Mouse (Mus musculus) stomach, postnatal 0 days (tissue): ENCODE measurements around the gene Olfr98. TPM values are rescaled to one million over a fixed set of nuclear protein-coding genes. Genes with fewer than 3 reads are reported as not detected.

ENCODE experiments used
- ATAC-seq: fragments of 200-750 bp; cut with Nextera tagmentation; 2 replicates; pipeline ENCODE4 v1.8.0; 2017; ENCODE audit not compliant: low FRiP score, low TSS enrichment
- DNase-seq: peaks from one replicate; pipeline ENCODE4 v3.0.0-alpha.2; 2016; ENCODE audit warnings: low spot score
- H3K27ac ChIP-seq: fragments of 300-500 bp; sonication (generic); replicated peaks from 2 replicates; pipeline ENCODE4 v1.5.1; 2014; ENCODE audit warnings: mild to moderate bottlenecking, control low read depth
- H3K27me3 ChIP-seq: fragments of 300-500 bp; sonication (generic); 2 replicates; pipeline ENCODE4 v1.6.1; 2014; ENCODE audit warnings: low read length; ENCODE audit not compliant: control insufficient read depth, insufficient read depth
- H3K36me3 ChIP-seq: fragments of 300-500 bp; sonication (generic); 2 replicates; pipeline ENCODE4 v1.6.1; 2014; ENCODE audit warnings: low read length, mixed read lengths; ENCODE audit not compliant: control insufficient read depth, insufficient read depth
- H3K4me1 ChIP-seq: fragments of 300-500 bp; sonication (generic); replicated peaks from 2 replicates; pipeline ENCODE4 v1.6.1; 2014; ENCODE audit warnings: antibody characterized with exemption; ENCODE audit not compliant: control insufficient read depth, insufficient read depth
- H3K4me2 ChIP-seq: fragments of 300-500 bp; sonication (generic); replicated peaks from 2 replicates; pipeline ENCODE4 v1.6.1; 2014; ENCODE audit warnings: low read depth, mild to moderate bottlenecking, control low read depth, moderate library complexity
- H3K4me3 ChIP-seq: fragments of 300-500 bp; sonication (generic); 2 replicates; pipeline ENCODE4 v1.5.1; 2014; ENCODE audit warnings: low read depth, low read length, control low read depth
- H3K9ac ChIP-seq: fragments of 300-500 bp; sonication (generic); 2 replicates; pipeline ENCODE4 v1.6.1; 2014; ENCODE audit warnings: mild to moderate bottlenecking, low read length, control low read depth, mixed read lengths
- H3K9me3 ChIP-seq: fragments of 300-500 bp; sonication (generic); 2 replicates; pipeline ENCODE4 v1.6.1; 2016; ENCODE audit warnings: low read length; ENCODE audit not compliant: control insufficient read depth
- CTCF ChIP-seq: IDR thresholded peaks from 2 replicates; pipeline ENCODE4 v1.5.1; 2016; ENCODE audit warnings: antibody characterized with exemption, low read depth, mild to moderate bottlenecking, moderate library complexity
- EP300 ChIP-seq: optimal IDR thresholded peaks from 2 replicates; pipeline ENCODE3; 2016; ENCODE audit warnings: antibody characterized with exemption
- WGBS: fragments of 180-500 bp; shearing (Covaris S2); extraction: QIAGEN DNeasy Blood & Tissue Kit; methylation state at CpG from one replicate; pipeline ENCODE4 v1.1.7; 2014; 5-methylcytosine and 5-hydroxymethylcytosine counted together
- polyA plus RNA-seq: library from polyadenylated mRNA; unstranded; fragments of >200 nt; fragmentation: Nextera tagmentation; extraction: Ambion mirVana; gene quantifications from 2 replicates; pipeline ENCODE4 v1.2.1, GENCODE M21; 2015

The Olfr98 gene
- polyA plus RNA-seq = not detected in 2 replicates

DNA sequence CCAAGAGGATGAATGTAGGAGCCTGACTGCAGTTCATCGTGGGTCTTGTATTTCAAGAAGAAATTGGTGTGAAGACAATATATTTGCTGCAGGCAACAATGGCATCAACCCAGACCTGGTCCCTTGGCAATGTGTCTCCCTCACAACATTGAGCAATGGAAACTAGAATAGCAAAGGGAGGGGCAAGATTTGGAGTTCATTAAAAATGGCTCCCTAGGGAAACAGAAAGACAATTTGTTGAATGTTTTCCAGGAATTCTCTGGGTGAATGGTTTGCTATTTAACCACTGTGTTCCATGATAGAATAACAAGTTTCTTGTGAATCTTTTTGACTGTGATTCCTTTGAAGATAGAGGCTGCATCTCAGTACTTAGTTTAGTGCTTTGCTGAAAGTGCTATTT lies at the start of gene Olfr98:
Gene Olfr98, minus strand, starts transcription at position 124 of the 400 bp plus-strand sequence.
- 77% methylated on average over 1 of the region's 1 CpGs for WGBS
- Histone ChIP-seq H3K9ac (no peak within 1 kb of the TSS), H3K9me3 (no peaks in the 10 kb centered on the region), H3K27ac (no peak within 1 kb of the TSS), H3K4me2 (no peak within 1 kb of the TSS), H3K4me1 (no peaks in the 10 kb centered on the region), H3K36me3 (no peaks in the 10 kb centered on the region), H3K27me3 (no peaks in the 10 kb centered on the region), H3K4me3 (no peak within 1 kb of the TSS)
- DNase-seq (no peak), ATAC-seq (no peak)
- TF ChIP-seq EP300 = no peak
- TF ChIP-seq CTCF = no peak

DNA sequence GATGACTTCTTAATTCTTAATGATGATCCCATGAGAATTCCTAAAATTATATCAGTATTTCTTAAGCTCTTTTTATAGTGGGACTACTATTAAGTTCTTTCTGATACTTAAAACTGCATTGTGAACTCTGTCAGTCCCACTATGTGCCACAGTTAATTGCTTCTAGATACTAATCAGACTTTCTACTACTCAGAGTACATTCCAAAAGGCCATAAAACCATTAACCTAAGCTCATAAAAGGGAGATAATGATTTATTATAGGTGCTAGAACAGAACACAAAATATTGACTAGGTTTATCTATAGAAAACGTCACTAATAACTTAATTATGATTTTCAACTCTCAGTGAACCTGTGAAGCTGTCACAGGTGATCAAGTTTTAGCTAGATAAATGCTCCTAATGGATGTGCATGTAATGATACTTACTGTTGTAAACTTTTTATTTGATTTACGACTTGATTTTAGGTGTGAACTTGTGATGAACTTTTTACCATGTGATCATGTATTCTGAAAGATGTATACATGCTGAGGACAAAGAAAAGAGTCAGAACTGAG lies 46.7 kb upstream of the Olfr98 start:
- no peaks in the 10 kb centered on the region for H3K36me3 ChIP-seq
- no peaks in the 10 kb centered on the region for H3K27me3 ChIP-seq
- ATAC-seq (no peak), DNase-seq (no peak)
- 34% methylated on average over 2 of the region's 2 CpGs for WGBS
- H3K9ac ChIP-seq = no peak overlapping the region
- H3K4me1 ChIP-seq = no peaks in the 10 kb centered on the region
- H3K27ac ChIP-seq = no peak overlapping the region
- TF ChIP-seq CTCF = no peak
- TF ChIP-seq EP300 = no peak
- H3K4me2 ChIP-seq = no peak overlapping the region
- no peak overlapping the region for H3K4me3 ChIP-seq
- no peaks in the 10 kb centered on the region for H3K9me3 ChIP-seq

DNA sequence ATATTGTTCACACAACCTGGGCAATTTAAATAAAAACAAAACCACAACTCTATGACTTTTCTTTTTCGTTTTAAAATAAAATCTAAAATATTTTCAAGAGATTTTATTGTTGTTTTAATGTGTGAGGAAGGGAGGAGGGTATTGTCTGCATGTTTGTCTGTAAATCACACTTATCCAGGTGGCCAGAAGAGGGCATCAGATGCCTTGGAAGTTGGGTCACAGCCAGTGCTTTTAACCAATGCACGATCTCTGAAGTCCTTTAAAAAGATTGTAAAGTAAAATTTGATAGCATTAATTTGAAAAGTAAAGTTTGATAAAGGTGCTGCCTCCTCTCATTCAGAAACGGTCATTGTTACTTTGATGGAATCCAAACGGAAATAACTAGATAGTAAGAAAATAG lies 44.9 kb upstream of the Olfr98 start:
- TF ChIP-seq CTCF (no peak), EP300 (no peak)
- no peak overlapping the region for H3K4me3 ChIP-seq
- no peaks in the 10 kb centered on the region for H3K27me3 ChIP-seq
- 29% methylated on average over 4 of the region's 4 CpGs for WGBS
- no peaks in the 10 kb centered on the region for H3K4me1 ChIP-seq
- no peaks in the 10 kb centered on the region for H3K36me3 ChIP-seq
- no peak for ATAC-seq
- H3K9me3 ChIP-seq = no peaks in the 10 kb centered on the region
- no peak overlapping the region for H3K9ac ChIP-seq
- DNase-seq = no peak
- no peak overlapping the region for H3K27ac ChIP-seq
- no peak overlapping the region for H3K4me2 ChIP-seq

DNA sequence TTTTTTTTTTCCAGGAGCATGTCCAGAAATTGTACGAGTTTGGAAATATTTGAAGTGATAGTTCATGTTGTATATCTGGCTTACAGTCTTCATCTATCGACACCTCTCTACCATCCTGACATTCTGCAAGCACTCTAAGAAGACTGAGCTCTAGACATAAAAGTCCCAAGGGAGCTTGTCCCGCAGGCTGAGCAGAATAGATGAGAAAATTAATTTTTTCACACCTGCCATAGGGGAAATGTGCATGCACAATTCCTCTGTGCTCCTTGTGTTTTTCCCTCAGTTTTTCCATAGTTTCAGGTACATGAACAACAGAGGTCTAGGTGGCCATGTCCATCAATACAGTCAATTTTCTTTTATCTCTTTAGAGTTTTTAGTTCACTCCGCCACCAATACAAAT lies 40.7 kb upstream of the Olfr98 start, which contains the start of gene Olfr101:
Gene Olfr101, minus strand, starts transcription at position 101 of the 400 bp plus-strand sequence.
- Histone ChIP-seq H3K36me3 (no peaks in the 10 kb centered on the region), H3K27ac (no peak within 1 kb of the TSS), H3K27me3 (no peaks in the 10 kb centered on the region), H3K4me1 (no peaks in the 10 kb centered on the region), H3K9me3 (no peaks in the 10 kb centered on the region), H3K4me3 (no peak within 1 kb of the TSS), H3K9ac (no peak within 1 kb of the TSS), H3K4me2 (no peak within 1 kb of the TSS)
- TF ChIP-seq EP300 (no peak), CTCF (no peak)
- DNase-seq = no peak
- 81% methylated on average over 4 of the region's 4 CpGs for WGBS
- ATAC-seq = no peak

DNA sequence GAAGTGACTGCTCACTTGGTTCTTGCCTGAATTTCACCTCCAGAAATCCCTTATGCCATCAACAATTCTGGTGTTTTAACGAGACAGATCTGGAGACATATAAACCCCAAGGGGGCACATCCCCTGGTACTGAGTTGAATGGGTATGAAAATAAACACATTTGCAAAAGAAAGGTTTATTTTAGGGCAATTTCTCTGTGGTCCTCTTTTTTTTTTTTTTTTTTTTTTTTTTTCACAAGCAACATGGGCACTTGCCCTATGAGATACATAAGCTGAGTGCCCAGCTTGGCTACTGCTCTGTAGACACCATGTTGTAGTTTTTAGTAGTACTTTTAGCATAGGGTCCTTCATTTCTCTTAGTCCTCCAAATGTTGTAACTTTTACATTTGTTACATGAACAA lies 19.8 kb upstream of the Olfr98 start, which contains the start of gene Olfr99:
Gene Olfr99, minus strand, starts transcription at position 101 of the 400 bp plus-strand sequence.
- DNase-seq = no peak
- Histone ChIP-seq H3K4me3 (no peak within 1 kb of the TSS), H3K27ac (no peak within 1 kb of the TSS), H3K9ac (no peak within 1 kb of the TSS), H3K4me1 (no peaks in the 10 kb centered on the region), H3K4me2 (no peak within 1 kb of the TSS), H3K36me3 (no peaks in the 10 kb centered on the region), H3K27me3 (no peaks in the 10 kb centered on the region), H3K9me3 (no peaks in the 10 kb centered on the region)
- 89% methylated on average over 1 of the region's 1 CpGs for WGBS
- TF ChIP-seq EP300 = no peak
- no peak for TF ChIP-seq CTCF
- no peak for ATAC-seq

DNA sequence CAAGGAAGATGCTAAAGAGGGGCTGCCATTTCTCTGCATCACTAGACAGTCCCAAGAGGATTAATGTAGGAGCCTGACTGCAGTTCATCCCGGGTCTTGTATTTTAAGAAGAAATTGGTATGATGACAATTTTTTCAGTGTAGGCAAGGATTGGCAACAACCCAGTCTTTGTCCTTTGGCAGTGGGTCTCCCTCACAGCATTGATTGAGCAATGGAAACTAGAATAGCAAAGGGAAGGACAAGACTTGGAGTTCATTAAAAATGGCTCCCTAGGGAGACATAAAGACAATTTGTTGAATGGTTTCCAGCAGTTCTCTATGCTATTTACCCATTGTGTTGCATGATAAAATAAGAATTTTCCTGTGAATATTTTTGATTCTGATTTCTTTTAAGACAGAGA lies 16.8 kb upstream of the Olfr98 start:
- WGBS = 72% methylated on average over 1 of the region's 1 CpGs
- ATAC-seq = no peak
- Histone ChIP-seq H3K4me1 (no peaks in the 10 kb centered on the region), H3K4me2 (no peak overlapping the region), H3K9me3 (no peaks in the 10 kb centered on the region), H3K27ac (no peak overlapping the region), H3K27me3 (no peaks in the 10 kb centered on the region), H3K9ac (no peak overlapping the region), H3K4me3 (no peak overlapping the region), H3K36me3 (no peaks in the 10 kb centered on the region)
- DNase-seq = no peak
- TF ChIP-seq EP300 (no peak), CTCF (no peak)
